In genomic region chr12:25703023-25703400, GRCm38 (mm10) we compare ENCODE assay signal across 11 mouse cellular contexts.
A peak's percentile ranks its signal among the peaks of the same experiment; 100 is the strongest.
DNase-seq lines count a peak whose midpoint lies in the region; ATAC-seq and TF ChIP-seq lines count a peak whose summit lies in the region.
"Had no signal": no experiment of that assay in that cellular context is flagged by ENCODE, and none has a peak within 500 bp of the region (broad histone marks: within the 10 kb centered on the region; RNA-seq: fewer than 3 reads in every experiment).

No protein-coding gene starts in this region.

- no peak for TF ChIP-seq POLR2A in brain, embryonic 14.5 days (IDR thresholded peaks at IDR 0.05; ENCODE audit: borderline replicate concordance, extremely low read depth, insufficient read depth, insufficient read length, poor library complexity, severe bottlenecking)

- H3K9ac ChIP-seq in heart, embryonic 13.5 days = peak overlapping the region; percentile 56; the same call in 1 of the 2 replicates
- peak overlapping the region; percentile 23; the same call in 1 of the 2 replicates for H3K9ac ChIP-seq in hindbrain, embryonic 12.5 days
- H3K9ac ChIP-seq in midbrain, embryonic 12.5 days (replicated peaks) = peak overlapping the region; percentile 20; the same call in 1 of the 2 replicates
- H3K9ac ChIP-seq: liver, embryonic 12.5 days had no signal

- 25% methylated on average over 6 of the region's 6 CpGs for WGBS in heart, embryonic 13.5 days
- WGBS in hindbrain, embryonic 12.5 days = 9% methylated on average over 6 of the region's 6 CpGs
- WGBS in midbrain, embryonic 12.5 days = 13% methylated on average over 6 of the region's 6 CpGs

- H3K9me3 ChIP-seq in heart, embryonic 13.5 days = peaks cover 3% of the 10 kb centered on the region; the same call in 1 of the 2 replicates
- 0 out of 2 replicates have a peak, but pooled peaks cover 3% of the 10 kb centered on the region for H3K9me3 ChIP-seq in hindbrain, embryonic 12.5 days (replicated peaks)
- H3K9me3 ChIP-seq in midbrain, embryonic 12.5 days = 0 out of 2 replicates have a peak, but pooled peaks cover 3% of the 10 kb centered on the region
- H3K9me3 ChIP-seq: liver, embryonic 12.5 days had no signal

- H3K4me2 ChIP-seq in heart, embryonic 13.5 days = peak overlapping the region; percentile 65
- peak overlapping the region; percentile 50 for H3K4me2 ChIP-seq in hindbrain, embryonic 12.5 days (replicated peaks)
- peak overlapping the region; percentile 55 for H3K4me2 ChIP-seq in midbrain, embryonic 12.5 days (replicated peaks)

- H3K27me3 ChIP-seq in heart, embryonic 13.5 days (replicated peaks) = no peaks in the 10 kb centered on the region
- no peaks in the 10 kb centered on the region for H3K27me3 ChIP-seq in hindbrain, embryonic 12.5 days
- no peaks in the 10 kb centered on the region for H3K27me3 ChIP-seq in midbrain, embryonic 12.5 days
- H3K27me3 ChIP-seq: liver, embryonic 12.5 days had no signal

- H3K4me3 ChIP-seq in heart, embryonic 13.5 days = peak overlapping the region; percentile 35
- H3K4me3 ChIP-seq in hindbrain, embryonic 12.5 days = peak overlapping the region; percentile 14
- H3K4me3 ChIP-seq in midbrain, embryonic 12.5 days = peak overlapping the region; percentile 30
- H3K4me3 ChIP-seq: liver, embryonic 12.5 days had no signal

- intact Hi-C loops in heart, postnatal 36 days (cut with DNase I) = no loop called here
- intact Hi-C loops in left cerebral cortex, postnatal 36 days (cut with DNase I) = no loop called here

- H3K27ac ChIP-seq in heart, embryonic 13.5 days (replicated peaks) = no peak overlapping the region
- H3K27ac ChIP-seq in hindbrain, embryonic 12.5 days = no peak overlapping the region
- no peak overlapping the region for H3K27ac ChIP-seq in midbrain, embryonic 12.5 days (replicated peaks)
- H3K27ac ChIP-seq: liver, embryonic 12.5 days had no signal

- no peak for DNase-seq in heart, postnatal 36 days
- peak; percentile 56 for DNase-seq in brain, embryonic 14.5 days (ENCODE audit: low read depth)
- DNase-seq in left cerebral cortex, postnatal 36 days (ENCODE audit: low spot score in 2 of 2) = no peak
- no peak for DNase-seq in urinary bladder, postnatal 14 days (ENCODE audit: low spot score)
- no peak for DNase-seq in thymus, postnatal 4 days
- DNase-seq: adrenal gland, postnatal 25 days; kidney, adult 11 months had no signal

- peaks cover 15% of the 10 kb centered on the region; the same call in 1 of the 2 replicates for H3K4me1 ChIP-seq in heart, embryonic 13.5 days
- peaks cover 8% of the 10 kb centered on the region; the same call in 1 of the 2 replicates for H3K4me1 ChIP-seq in hindbrain, embryonic 12.5 days
- H3K4me1 ChIP-seq in midbrain, embryonic 12.5 days = peaks cover 11% of the 10 kb centered on the region
- H3K4me1 ChIP-seq: liver, embryonic 12.5 days had no signal

- no peaks in the 10 kb centered on the region for H3K36me3 ChIP-seq in heart, embryonic 13.5 days
- no peaks in the 10 kb centered on the region for H3K36me3 ChIP-seq in hindbrain, embryonic 12.5 days
- no peaks in the 10 kb centered on the region for H3K36me3 ChIP-seq in midbrain, embryonic 12.5 days
- H3K36me3 ChIP-seq: liver, embryonic 12.5 days had no signal

- TF ChIP-seq CTCF in brain, embryonic 14.5 days (IDR thresholded peaks at IDR 0.05; ENCODE audit: borderline replicate concordance, extremely low read depth, insufficient read depth, insufficient read length) = no peak

- no peak for ATAC-seq in heart, embryonic 13.5 days (ENCODE audit: extremely low read depth, insufficient number of reproducible peaks, low FRiP score, low TSS enrichment)
- ATAC-seq in hindbrain, embryonic 12.5 days (ENCODE audit: low FRiP score) = no peak
- no peak for ATAC-seq in midbrain, embryonic 12.5 days (ENCODE audit: low FRiP score, low read depth)
- ATAC-seq: liver, embryonic 12.5 days had no signal
